Comparison of ENCODE assay signal across 7 mouse cellular contexts in genomic region chr8:113664544-113664943, GRCm38 (mm10). TPM values are rescaled to one million over a fixed set of nuclear protein-coding genes. Genes with fewer than 3 reads are reported as not detected.
A peak's percentile ranks its signal among the peaks of the same experiment; 100 is the strongest.
DNase-seq lines count a peak whose midpoint lies in the region; ATAC-seq lines count a peak whose summit lies in the region.

No protein-coding gene starts in this region.

- no peaks in the 10 kb centered on the region for H3K4me1 ChIP-seq in intestine, embryonic 14.5 days (replicated peaks; ENCODE audit: control insufficient read depth, insufficient read depth, low read length)
- peaks cover 14% of the 10 kb centered on the region for H3K4me1 ChIP-seq in midbrain, embryonic 10.5 days

- no peaks in the 10 kb centered on the region for H3K27me3 ChIP-seq in intestine, embryonic 14.5 days (replicated peaks; ENCODE audit: control insufficient read depth, insufficient read depth, low read length)
- H3K27me3 ChIP-seq in midbrain, embryonic 10.5 days (ENCODE audit: low read depth, poor library complexity, severe bottlenecking), result no peaks in the 10 kb centered on the region

- no peak overlapping the region for H3K4me2 ChIP-seq in intestine, embryonic 14.5 days (ENCODE audit: low read length)

- H3K36me3 ChIP-seq in intestine, embryonic 14.5 days (ENCODE audit: control insufficient read depth, insufficient read depth, low read length), result no peaks in the 10 kb centered on the region
- no peaks in the 10 kb centered on the region for H3K36me3 ChIP-seq in midbrain, embryonic 10.5 days

- no peak overlapping the region for H3K4me3 ChIP-seq in intestine, embryonic 14.5 days (ENCODE audit: low read depth, low read length)
- no peak overlapping the region for H3K4me3 ChIP-seq in midbrain, embryonic 10.5 days

- peak; percentile 76; the same call in 1 of the 2 replicates for ATAC-seq in intestine, embryonic 14.5 days (replicated peaks; ENCODE audit: low FRiP score, low TSS enrichment, low read depth)

- peak; percentile 84 for DNase-seq in adipocyte (ENCODE audit: low spot score)
- DNase-seq in cerebellum, postnatal 4 days (ENCODE audit: low spot score in 2 of 2), result peak; percentile 82 to 90
- DNase-seq in gastrocnemius, adult 8-10 months (ENCODE audit: low spot score in 2 of 2), result peak; percentile 36 to 41
- peak; percentile 84 for DNase-seq in intestine, embryonic 14.5 days (ENCODE audit: low spot score)
- DNase-seq in left cerebral cortex, adult 8-10 months (ENCODE audit: low spot score in 2 of 2), result peak; percentile 63 to 76
- DNase-seq in midbrain, embryonic 10.5 days (ENCODE audit: low spot score), result peak; percentile 77
- peak; percentile 32 for DNase-seq in skeletal muscle tissue, adult 2 months (ENCODE audit: low read depth, low spot score)

- H3K27ac ChIP-seq in intestine, embryonic 14.5 days (ENCODE audit: low read depth), result no peak overlapping the region
- no peak overlapping the region for H3K27ac ChIP-seq in midbrain, embryonic 10.5 days (replicated peaks)

- H3K9ac ChIP-seq in intestine, embryonic 14.5 days (ENCODE audit: low read length), result no peak overlapping the region

- 7% methylated on average over 2 of the region's 2 CpGs for WGBS in intestine, embryonic 14.5 days
- WGBS in midbrain, embryonic 10.5 days, result 12% methylated on average over 2 of the region's 2 CpGs

- H3K9me3 ChIP-seq in intestine, embryonic 14.5 days (ENCODE audit: control insufficient read depth, low read length), result no peaks in the 10 kb centered on the region
- no peaks in the 10 kb centered on the region for H3K9me3 ChIP-seq in midbrain, embryonic 10.5 days (replicated peaks)

RNA-seq across cellular contexts. Expression of gene Syce1l, which starts 21.5 kb away (rescaled TPM):
- not detected for total RNA-seq in gastrocnemius, adult 8-10 months (2022)
- not detected in 2 replicates for polyA plus RNA-seq in intestine, embryonic 14.5 days (2014; fragmentation: Nextera tagmentation; extraction: Ambion mirVana)
- total RNA-seq in left cerebral cortex, adult 8-10 months (2022), result under 1 TPM in 1 of 4 experiments, not detected in 3; 0.48 TPM
- 0.17 TPM in 1 of 2 replicates, not detected in the other for polyA plus RNA-seq in midbrain, embryonic 10.5 days (2016; fragmentation: Nextera tagmentation; extraction: Ambion mirVana)

RNA-seq across cellular contexts. Expression of gene Mon1b, which starts 29.2 kb away (rescaled TPM):
- 1 to 10 TPM; 2.4 to 3.4 (median 3.1) TPM for total RNA-seq in gastrocnemius, adult 8-10 months (2022)
- 8.4 and 8.8 TPM in 2 replicates for polyA plus RNA-seq in intestine, embryonic 14.5 days (2014; fragmentation: Nextera tagmentation; extraction: Ambion mirVana)
- 10 to 100 TPM; 22.0 to 26.2 (median 23.0) TPM for total RNA-seq in left cerebral cortex, adult 8-10 months (2022)
- 8.0 and 10.9 TPM in 2 replicates for polyA plus RNA-seq in midbrain, embryonic 10.5 days (2016; fragmentation: Nextera tagmentation; extraction: Ambion mirVana)

Comparison
In these comparisons a context has a peak if more than half of its experiments do, and no peak if none do; other contexts are left out.
1. DNase-seq: peak in every context shown above with its lines; median percentile 86 in cerebellum, postnatal 4 days; 84 in adipocyte; 84 in intestine, embryonic 14.5 days; 77 in midbrain, embryonic 10.5 days; 70 in left cerebral cortex, adult 8-10 months; 38 in gastrocnemius, adult 8-10 months; 32 in skeletal muscle tissue, adult 2 months.
2. RNA of gene Mon1b, which starts 29.2 kb away (total RNA-seq): 22.0 to 26.2 TPM in left cerebral cortex, adult 8-10 months; 2.4 to 3.4 TPM in gastrocnemius, adult 8-10 months; every median in the first group is over 4 times any median in the second.